Mouse (Mus musculus) gastrocnemius, adult 2 months (tissue): Measurements from ENCODE around the gene Gzf1. TPM values are rescaled to one million over a fixed set of nuclear protein-coding genes. Genes with fewer than 3 reads are reported as not detected.

Experiments
- DNase-seq: peaks from one replicate; pipeline ENCODE4 v3.0.0; 2022
- H3K27ac ChIP-seq: fragments of 200-600 bp; 2 replicates; pipeline ENCODE4 v1.8.1; 2022; ENCODE audit warnings: mild to moderate bottlenecking
- H3K4me3 ChIP-seq: fragments of 200-600 bp; 2 replicates; pipeline ENCODE4 v1.8.1; 2022; ENCODE audit warnings: mild to moderate bottlenecking, moderate library complexity
- CTCF ChIP-seq: fragments of 200-600 bp; IDR thresholded peaks from 2 replicates; pipeline ENCODE4 v1.8.1; 2022; ENCODE audit warnings: antibody characterized with exemption, mild to moderate bottlenecking, moderate library complexity
- intact Hi-C: fragments of 180-260 bp; cut with DNase I; formaldehyde crosslinking; loops from one replicate; pipeline ENCODE4 v1.15.1; 2025
- total RNA-seq, 2 experiments: library from RNA; stranded (reverse); gene quantifications; 2 replicates each; pipeline ENCODE4 v1.2.3; 2021

The Gzf1 gene
- total RNA-seq, 2 experiments from 2014 or later: 18.9 to 26.3 TPM

- intact Hi-C loops: loop anchor here (5.0 kb wide), 2 partner anchors 51 to 71 kb away; partner anchors contain the start of genes Cstl1 and Napb
- Histone ChIP-seq H3K27ac (peak overlapping the region; percentile 99), H3K4me3 (peak overlapping the region; percentile 90)
- peak; percentile 65 for TF ChIP-seq CTCF
- DNase-seq: peak; percentile 78
These were observed 653 bp downstream of the Gzf1 start for GRCm38 (mm10) chr2:148681461-148681891.

GRCm38 (mm10) chr2:148683031-148683430 is 2.2 kb downstream of the Gzf1 start:
- TF ChIP-seq CTCF: no peak
- intact Hi-C loops: loop anchor here (5.0 kb wide), 2 partner anchors 49 to 69 kb away; partner anchors contain the start of genes Cstl1 and Napb
- Histone ChIP-seq H3K27ac (peak overlapping the region; percentile 99), H3K4me3 (no peak overlapping the region)
- DNase-seq: no peak

GRCm38 (mm10) chr2:148684972-148685371 is 4.1 kb downstream of the Gzf1 start:
- TF ChIP-seq CTCF: no peak
- Histone ChIP-seq H3K27ac (no peak overlapping the region), H3K4me3 (no peak overlapping the region)
- no peak for DNase-seq
- intact Hi-C loops: loop anchor here (5.0 kb wide), 2 partner anchors 47 to 67 kb away; partner anchors contain the start of genes Cstl1 and Napb

- intact Hi-C loops: no loop called here
- H3K4me3 ChIP-seq: no peak overlapping the region
- no peak for DNase-seq
- H3K27ac ChIP-seq: no peak overlapping the region
- TF ChIP-seq CTCF: no peak
These were observed 4.9 kb downstream of the Gzf1 start for GRCm38 (mm10) chr2:148685709-148686108.

GRCm38 (mm10) chr2:148686862-148687261 is 6.0 kb downstream of the Gzf1 start:
- H3K27ac ChIP-seq: no peak overlapping the region
- intact Hi-C loops: no loop called here
- no peak for TF ChIP-seq CTCF
- H3K4me3 ChIP-seq: no peak overlapping the region
- DNase-seq: no peak

- H3K4me3 ChIP-seq: no peak overlapping the region
- DNase-seq: no peak
- intact Hi-C loops: no loop called here
- H3K27ac ChIP-seq: no peak overlapping the region
- no peak for TF ChIP-seq CTCF
These were observed 7.1 kb downstream of the Gzf1 start for GRCm38 (mm10) chr2:148687971-148688370.

- TF ChIP-seq CTCF: no peak
- intact Hi-C loops: no loop called here
- no peak for DNase-seq
- H3K4me3 ChIP-seq: no peak overlapping the region
- no peak overlapping the region for H3K27ac ChIP-seq
These were observed 8.8 kb downstream of the Gzf1 start for GRCm38 (mm10) chr2:148689444-148690140.

- intact Hi-C loops: no loop called here
- no peak overlapping the region for H3K4me3 ChIP-seq
- no peak for TF ChIP-seq CTCF
- DNase-seq: no peak
- H3K27ac ChIP-seq: no peak overlapping the region
These were observed 9.5 kb downstream of the Gzf1 start for GRCm38 (mm10) chr2:148690291-148690690.

GRCm38 (mm10) chr2:148690781-148691180 is 10.0 kb downstream of the Gzf1 start:
- intact Hi-C loops: no loop called here
- Histone ChIP-seq H3K4me3 (no peak overlapping the region), H3K27ac (no peak overlapping the region)
- DNase-seq: no peak
- no peak for TF ChIP-seq CTCF

GRCm38 (mm10) chr2:148698571-148698970 is 17.7 kb downstream of the Gzf1 start:
- intact Hi-C loops: no loop called here
- TF ChIP-seq CTCF: no peak
- no peak overlapping the region for H3K4me3 ChIP-seq
- H3K27ac ChIP-seq: no peak overlapping the region
- no peak for DNase-seq

GRCm38 (mm10) chr2:148706409-148707201 is 25.8 kb downstream of the Gzf1 start:
- Histone ChIP-seq H3K27ac (no peak overlapping the region), H3K4me3 (no peak overlapping the region)
- peak; percentile 63 for TF ChIP-seq CTCF
- intact Hi-C loops: no loop called here
- no peak for DNase-seq

- no peak overlapping the region for H3K4me3 ChIP-seq
- H3K27ac ChIP-seq: no peak overlapping the region
- intact Hi-C loops: no loop called here
- TF ChIP-seq CTCF: no peak
- no peak for DNase-seq
These were observed 26.3 kb downstream of the Gzf1 start for GRCm38 (mm10) chr2:148707202-148707530.

- peak; percentile 38 for DNase-seq
- intact Hi-C loops: no loop called here
- TF ChIP-seq CTCF: no peak
- H3K27ac ChIP-seq: peak overlapping the region; percentile 54
- H3K4me3 ChIP-seq: no peak overlapping the region
These were observed 31.5 kb downstream of the Gzf1 start for GRCm38 (mm10) chr2:148712326-148712725.
